Mouse (Mus musculus) kidney, adult 18-20 months (tissue): Measurements from ENCODE around the gene Ttc23l.
A peak's percentile ranks its signal among the peaks of the same experiment; 100 is the strongest.
"Not testable (repeated sequence)": the region's sequence is repeated elsewhere in the genome, so short reads cannot be mapped to it uniquely, and the experiment has no call there.

Experiments used
- DNase-seq: peaks from one replicate; pipeline ENCODE4 v3.0.0; 2021

Gene Ttc23l

GRCm38 (mm10) chr15:10506099-10506498 lies 52.4 kb downstream of the Ttc23l start:
- DNase-seq = peak; percentile 26

- peak; percentile 56 for DNase-seq
Measured at GRCm38 (mm10) chr15:10500838-10501719, 57.4 kb downstream of the Ttc23l start.

GRCm38 (mm10) chr15:10500035-10500434 lies 58.4 kb downstream of the Ttc23l start:
- no peak for DNase-seq

GRCm38 (mm10) chr15:10499593-10499992 lies 58.9 kb downstream of the Ttc23l start:
- DNase-seq = no peak

- not testable (repeated sequence) for DNase-seq
Measured at GRCm38 (mm10) chr15:10496696-10497095, 61.8 kb downstream of the Ttc23l start.

GRCm38 (mm10) chr15:10495944-10496343 lies 62.5 kb downstream of the Ttc23l start:
- no peak for DNase-seq

GRCm38 (mm10) chr15:10490101-10490500 lies 68.4 kb downstream of the Ttc23l start:
- DNase-seq = no peak

- DNase-seq = no peak
Measured at GRCm38 (mm10) chr15:10487246-10487645, 71.2 kb downstream of the Ttc23l start.

GRCm38 (mm10) chr15:10486365-10486839 lies 72.1 kb downstream of the Ttc23l start:
- no peak for DNase-seq

- peak; percentile 95 for DNase-seq
Measured at GRCm38 (mm10) chr15:10485484-10486364, 72.7 kb downstream of the Ttc23l start, which contains the start of the genes Brix1 and Rad1. Gene Brix1 (minus strand): TSS chr15:10485947. Gene Rad1 (plus strand): TSS chr15:10486018.

GRCm38 (mm10) chr15:10470941-10471340 lies 87.5 kb downstream of the Ttc23l start:
- DNase-seq = no peak

- peak; percentile 88 for DNase-seq
Measured at GRCm38 (mm10) chr15:10470151-10470831, 88.2 kb downstream of the Ttc23l start, which contains the start of gene Dnajc21. Gene Dnajc21 (minus strand): TSS chr15:10470516.

- no peak for DNase-seq
Measured at GRCm38 (mm10) chr15:10469641-10470150, 88.8 kb downstream of the Ttc23l start.

- DNase-seq = no peak
Measured at GRCm38 (mm10) chr15:10468761-10469160, 89.7 kb downstream of the Ttc23l start.

GRCm38 (mm10) chr15:10464678-10465077 lies 93.8 kb downstream of the Ttc23l start:
- DNase-seq = no peak

GRCm38 (mm10) chr15:10463555-10463954 lies 94.9 kb downstream of the Ttc23l start:
- no peak for DNase-seq

- DNase-seq = no peak
Measured at GRCm38 (mm10) chr15:10460986-10461385, 97.5 kb downstream of the Ttc23l start.
